Mouse (Mus musculus): Measurements from ENCODE around the gene Kremen2.
A peak's percentile ranks its signal among the peaks of the same experiment; 100 is the strongest.

The Kremen2 gene

DNA sequence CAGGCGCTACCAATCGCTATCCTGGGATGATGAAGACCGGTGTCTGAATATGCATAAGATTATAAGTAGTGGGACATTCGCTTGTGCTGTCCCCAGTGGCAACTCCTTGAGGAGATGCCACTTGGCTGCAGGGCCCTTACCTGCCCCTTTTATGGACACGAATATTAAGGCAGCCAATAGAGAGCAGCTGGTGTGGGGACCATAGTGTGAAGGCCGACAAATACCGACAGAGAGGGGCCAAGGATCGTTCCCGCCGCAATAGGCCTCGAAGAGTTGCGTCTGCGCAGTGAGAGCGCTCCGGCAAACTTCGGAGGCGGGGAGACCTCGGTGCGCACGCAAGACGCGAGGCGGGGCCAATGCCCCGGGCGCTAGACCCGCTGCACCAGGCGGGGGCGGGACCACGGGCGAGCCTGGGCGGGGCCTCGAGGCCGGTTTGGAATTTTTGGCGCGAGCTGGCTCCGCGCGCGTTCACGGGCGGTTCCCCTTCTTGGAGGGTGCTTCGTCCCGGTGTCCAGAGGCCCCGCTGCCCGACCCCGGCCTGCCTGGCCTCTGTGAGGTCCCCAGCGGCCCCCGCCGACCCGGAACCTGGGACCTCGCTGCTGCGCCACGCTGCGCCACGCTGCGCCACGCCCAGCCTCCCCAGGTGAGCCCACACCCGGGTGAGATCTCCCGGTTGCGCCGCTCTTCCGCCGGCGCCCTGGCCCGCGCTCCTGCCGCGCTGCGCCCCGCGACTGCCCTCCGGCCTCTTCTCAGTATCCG lies 19.5 kb downstream of the Kremen2 start, which contains the start of gene Pkmyt1:
Gene Pkmyt1, plus strand, starts transcription at position 338 of the 759 bp plus-strand sequence.
- peak; percentile 95 for DNase-seq

DNA sequence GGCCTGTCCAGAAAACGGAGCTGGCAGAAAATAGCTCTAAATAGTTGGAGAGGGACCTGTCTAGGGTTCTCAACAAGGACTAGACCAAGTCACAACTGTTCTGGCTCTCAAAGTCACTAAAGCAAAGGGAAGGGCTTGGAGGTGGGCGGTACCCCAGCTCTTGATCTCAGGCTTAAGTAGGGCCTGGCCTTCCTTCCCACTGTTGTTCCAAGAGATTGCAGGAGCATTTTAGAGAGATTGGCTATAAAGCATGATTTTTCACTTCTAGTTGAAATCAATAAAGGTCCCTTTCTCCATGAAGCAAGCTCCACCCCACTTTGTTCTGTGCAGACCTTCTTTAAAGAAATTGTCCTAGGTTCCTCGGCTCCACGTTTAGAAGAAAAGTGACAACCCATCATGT lies 20.2 kb downstream of the Kremen2 start:
- DNase-seq: no peak

DNA sequence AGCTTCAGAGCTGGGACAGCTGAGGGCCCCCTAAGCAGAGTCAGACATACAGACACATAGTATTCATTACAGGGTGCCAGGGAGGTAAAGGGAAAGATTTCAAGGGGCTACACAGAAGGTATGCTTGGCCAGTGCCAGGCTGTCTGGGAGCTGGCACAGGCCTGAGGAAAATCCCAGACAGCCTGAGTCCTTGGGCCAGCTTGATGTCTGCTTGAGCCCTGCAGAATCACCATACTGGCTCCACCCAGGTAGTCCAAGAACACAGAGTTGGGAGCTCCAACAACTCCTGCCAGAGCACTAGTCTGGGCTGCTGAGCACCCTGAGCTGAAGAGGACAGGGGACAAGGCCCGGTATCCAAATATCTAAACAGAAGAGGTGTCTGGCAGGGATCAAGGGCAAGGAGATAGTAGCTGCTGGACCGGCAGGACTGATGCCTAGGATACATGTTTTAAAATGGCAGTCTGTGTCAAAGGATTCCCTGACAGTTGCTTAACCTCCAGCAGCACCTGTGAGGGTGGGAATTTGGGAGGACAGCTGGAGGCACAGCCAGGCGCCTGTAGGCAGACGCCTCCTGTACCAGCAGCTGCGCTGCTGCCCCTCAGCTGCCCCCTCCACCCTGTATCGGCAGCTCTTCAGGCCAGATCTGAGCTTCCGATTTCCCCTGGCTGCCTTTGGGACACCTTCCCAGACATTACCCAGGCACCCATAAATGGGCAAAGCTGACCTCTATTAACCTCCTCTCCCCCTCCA lies 23.1 kb downstream of the Kremen2 start, which contains the start of gene 1520401A03Rik:
Gene 1520401A03Rik, minus strand, starts transcription at position 408 of the 750 bp plus-strand sequence.
- no peak for DNase-seq

DNA sequence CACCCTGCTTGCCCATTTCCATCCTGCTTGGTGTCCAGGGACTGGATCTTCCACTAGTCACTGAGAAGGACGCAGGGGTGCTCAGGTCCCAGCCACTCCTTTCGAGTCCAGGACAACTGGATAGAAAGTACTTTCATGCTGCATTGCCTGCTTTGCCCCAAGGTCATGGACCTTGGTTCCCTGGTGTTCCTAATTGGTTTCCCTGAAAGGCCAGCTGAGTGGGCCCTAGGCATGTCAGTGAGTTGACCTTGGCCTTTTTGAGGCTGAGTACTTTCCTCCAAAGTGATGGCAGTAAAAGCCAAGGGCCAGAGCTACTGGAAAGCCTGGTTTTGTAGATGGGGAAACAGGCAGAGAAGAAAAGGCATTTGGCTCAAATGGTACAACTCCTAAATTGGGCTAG lies 23.7 kb downstream of the Kremen2 start:
- DNase-seq: no peak

DNA sequence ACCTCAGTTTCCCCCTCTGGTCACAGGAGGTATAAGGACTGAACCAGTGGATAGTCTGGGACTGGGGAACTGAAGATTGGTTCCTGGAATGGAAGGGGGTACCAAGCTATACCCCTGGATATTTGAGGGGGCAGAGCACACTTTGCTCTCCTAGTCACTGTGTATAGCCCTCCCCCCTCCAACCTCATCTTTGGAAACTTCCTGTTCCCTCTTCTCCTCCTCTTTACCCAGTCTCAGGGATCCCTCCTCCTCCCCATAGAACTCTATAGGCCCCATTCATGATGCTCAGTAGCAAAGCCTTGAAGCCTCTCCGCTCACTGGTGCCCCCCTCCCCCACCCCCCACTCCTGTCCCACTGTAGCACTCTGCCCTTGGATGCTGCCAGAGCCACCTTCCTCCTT lies 26.2 kb downstream of the Kremen2 start:
- DNase-seq: no peak

DNA sequence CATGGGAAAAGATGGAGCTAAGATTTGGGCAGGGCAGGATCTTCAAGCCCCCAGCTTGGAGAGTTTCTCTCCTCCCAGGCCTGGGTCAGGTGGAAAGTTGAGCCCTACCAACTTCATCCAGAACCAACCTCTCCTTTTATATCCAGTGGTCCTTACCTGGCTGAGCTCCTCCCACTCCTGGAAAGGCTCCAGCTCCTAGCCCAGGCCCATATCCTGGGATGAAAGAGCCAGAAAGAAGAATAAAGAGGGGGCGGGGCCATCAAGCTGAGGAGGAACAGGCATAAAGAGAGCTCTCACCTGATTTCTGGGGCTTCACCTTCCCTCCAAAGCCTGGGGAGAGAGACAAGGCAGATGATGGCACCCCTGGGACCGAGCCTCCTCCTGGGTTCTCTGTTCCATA lies 28.6 kb downstream of the Kremen2 start:
- no peak for DNase-seq

DNA sequence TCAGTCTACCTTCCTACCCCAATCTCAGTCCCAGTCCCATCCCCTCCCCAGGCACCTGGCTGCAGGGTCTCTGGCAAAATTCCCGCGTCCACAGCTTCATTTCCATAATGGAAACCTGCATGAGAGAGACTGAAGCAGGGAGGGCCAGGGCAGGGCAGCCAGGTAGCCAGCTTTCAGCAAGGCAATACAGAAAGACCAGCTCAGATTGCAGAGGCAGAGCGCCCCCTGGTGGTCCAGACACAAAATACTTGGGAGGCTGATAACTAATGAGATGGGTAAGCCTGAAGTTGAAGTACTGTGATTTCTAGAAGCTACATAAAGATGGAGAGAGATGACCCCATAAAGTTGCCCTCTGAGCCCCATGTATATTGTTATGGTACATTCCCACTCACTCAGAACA lies 39.4 kb downstream of the Kremen2 start:
- peak; percentile 83 for DNase-seq

DNA sequence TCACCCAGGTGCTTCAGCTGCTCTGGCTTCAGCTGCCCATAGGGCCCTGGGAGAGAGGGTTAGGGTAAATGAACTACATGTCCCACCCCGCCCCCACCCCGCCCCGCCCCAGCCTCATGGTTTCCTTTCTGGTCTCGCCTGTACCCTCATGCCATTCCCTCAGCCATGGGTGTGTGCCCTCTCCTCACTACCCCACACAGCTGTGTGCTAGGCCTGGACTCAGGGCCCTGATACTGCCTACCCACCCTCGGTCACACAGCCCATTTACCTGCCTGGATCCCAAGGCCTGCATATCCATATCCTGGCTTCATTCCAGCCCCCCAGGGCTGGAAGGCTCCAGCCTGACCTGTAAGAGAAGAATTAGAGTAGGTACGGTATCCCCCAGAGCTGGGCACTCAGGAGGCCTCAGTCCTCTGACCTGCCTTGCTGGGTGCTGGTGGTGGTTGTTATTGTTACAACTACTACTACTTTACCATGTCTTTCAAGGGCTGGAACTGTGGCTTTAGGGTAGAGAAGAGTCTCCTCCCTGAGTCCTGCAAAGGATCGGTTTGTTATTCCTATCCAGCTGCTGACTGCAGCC lies 40.0 kb downstream of the Kremen2 start:
- DNase-seq: no peak

DNA sequence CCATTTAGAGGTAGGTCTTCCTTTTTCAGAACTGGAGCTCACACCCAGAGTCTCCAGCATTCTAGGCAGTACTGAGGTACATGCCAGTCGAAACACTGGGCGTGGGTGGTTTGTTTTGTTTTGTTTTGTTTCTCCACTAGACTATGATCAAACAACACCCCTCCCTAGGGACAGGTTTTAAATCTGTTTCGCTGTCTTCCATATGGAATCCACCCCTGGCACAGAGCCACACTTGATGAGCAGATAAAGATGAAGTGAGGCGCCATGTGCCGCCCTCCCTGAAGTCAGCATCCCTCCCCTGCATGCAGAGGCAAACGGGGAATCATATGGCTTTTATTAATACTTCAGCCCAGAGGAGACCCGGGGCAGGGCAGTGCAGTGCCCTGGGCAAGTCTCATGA lies 40.9 kb downstream of the Kremen2 start:
- no peak for DNase-seq

DNA sequence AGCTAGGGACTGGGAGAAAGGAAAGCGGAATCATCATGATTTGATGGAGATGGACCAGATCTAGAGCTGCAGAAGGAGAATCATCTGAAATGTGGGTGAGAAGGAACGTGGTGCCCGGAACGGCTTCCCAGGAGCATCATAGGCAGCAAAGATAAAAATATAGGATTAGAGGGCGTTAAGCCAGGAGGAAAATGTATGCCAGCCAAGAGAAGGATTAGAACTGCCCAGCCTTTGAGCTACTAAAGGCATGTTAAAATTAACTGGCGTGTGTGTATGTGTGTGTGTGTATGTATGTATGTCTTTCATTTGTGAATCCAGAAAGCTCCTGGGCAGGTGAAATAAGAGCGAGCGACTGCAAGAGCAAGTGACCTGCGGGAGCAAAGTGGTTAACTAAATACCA lies 42.3 kb downstream of the Kremen2 start:
- DNase-seq: no peak

DNA sequence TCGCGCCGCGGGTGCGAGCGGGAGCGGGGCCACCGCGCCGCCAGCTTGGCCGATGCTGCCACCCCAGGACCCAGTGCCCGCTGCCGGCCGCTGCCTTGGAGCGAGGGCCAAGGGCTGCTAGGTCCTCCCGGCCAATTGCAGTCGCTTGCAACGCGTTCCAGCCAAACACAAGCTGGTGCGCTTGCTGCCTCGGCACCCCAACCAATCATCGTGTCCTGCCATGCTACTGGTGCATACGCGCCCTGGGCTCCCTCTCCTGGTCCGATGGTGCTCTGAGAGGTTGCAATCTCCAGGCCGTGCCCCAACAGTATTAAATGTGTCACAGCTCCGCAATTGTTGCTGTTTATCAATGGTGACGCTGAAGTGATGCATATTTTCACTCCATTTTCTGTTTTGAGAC lies 45.6 kb downstream of the Kremen2 start:
- DNase-seq: peak; percentile 95

DNA sequence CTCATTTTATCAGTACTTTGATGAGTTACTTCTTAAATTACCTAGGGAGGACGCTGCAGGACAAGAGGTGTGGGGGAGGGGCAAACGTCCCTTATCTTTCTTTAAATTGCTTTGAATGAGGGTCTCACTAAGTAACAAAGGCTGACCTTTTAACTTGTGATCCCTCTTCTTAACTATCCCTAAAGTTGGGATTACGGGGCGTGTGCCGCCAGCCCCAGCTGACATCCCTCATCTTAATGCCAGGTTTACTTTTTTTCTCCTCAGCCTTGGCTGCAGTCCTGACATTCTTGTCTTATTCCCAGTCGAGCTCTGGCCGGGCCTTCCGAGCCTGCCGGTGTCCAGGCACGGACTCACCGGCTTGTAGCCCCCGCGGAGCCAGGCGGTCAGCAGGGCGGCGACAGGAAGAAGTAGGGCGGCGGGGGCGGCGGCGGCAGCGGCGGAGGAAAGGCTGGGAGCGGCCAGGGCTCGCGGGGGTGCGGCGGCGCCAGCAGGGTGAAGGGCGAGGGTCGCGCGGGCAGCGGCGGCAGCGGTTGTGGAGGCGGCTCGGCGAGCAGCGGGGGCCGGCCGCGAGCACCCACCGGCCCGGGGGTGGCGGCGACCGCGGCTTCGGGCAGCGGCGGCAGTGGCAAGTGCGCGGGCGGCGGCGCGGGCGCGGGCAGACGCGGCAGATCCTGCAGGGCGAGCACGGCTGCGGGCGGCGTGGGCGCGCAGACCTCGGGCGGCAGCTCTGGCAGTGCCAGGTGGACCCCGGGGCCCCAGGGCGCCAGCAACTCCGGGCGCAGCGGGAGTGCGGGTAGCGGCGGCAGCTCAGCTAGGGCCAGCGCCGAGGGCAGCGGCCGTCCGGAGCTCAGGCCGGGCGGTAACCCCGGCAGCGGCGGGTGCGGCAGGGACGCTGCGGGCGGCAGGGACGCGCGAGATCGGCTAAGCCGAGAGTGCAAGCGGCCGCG lies 46.2 kb downstream of the Kremen2 start:
- DNase-seq: peak; percentile 44

DNA sequence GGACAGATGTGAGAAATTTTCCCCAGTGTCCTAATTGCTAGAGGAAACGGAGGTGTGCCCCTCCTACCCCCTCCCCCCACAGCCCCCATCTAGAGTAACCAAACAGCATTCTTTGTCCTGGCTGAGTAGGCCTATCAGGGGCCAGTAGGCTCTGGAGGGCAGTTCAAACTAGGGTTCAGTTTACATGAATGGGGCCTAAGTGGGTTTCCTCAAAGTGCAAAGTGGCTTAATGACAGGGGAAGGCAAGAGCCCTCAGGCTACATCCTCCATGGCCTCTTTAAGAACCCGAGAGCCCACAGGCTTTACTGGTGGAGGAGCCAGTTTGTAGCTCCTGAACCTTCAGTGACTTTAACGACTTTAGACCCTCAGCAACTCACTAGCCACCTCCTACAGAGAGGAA lies 49.8 kb downstream of the Kremen2 start:
- DNase-seq: no peak

DNA sequence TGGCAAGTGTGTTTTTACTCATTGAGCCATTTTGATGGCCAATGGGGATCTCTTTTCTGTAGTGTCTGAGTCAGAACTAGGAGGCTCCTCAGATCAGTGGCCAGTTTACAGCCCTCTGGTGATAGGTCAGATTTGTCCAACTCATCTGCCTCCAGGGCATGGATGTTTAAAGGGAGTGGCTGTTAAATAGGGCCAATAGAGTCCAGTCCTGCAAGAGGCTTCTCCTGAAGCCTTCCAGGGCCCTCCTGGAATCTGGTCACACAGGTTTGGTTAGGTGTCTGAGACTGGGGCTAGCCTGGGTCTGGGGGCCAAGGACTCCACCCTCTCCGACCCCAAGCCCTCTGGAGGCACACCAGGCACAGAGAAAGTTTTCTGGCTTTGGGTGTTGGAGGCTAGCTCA lies 51.1 kb downstream of the Kremen2 start:
- DNase-seq: no peak
